Mouse (Mus musculus) spleen, adult 2 months (tissue): ENCODE measurements around the gene Spata17.

Experiments used
- CTCF ChIP-seq: fragments of 200-500 bp; IDR thresholded peaks from 2 replicates; pipeline ENCODE4 v1.5.1; 2011; ENCODE audit warnings: mild to moderate bottlenecking, inconsistent platforms; ENCODE audit not compliant: insufficient read depth, insufficient read length, insufficient replicate concordance; ENCODE audit errors: extremely low read depth
- POLR2A ChIP-seq: fragments of 200-500 bp; IDR thresholded peaks from 2 replicates; pipeline ENCODE4 v1.6.1; 2011; ENCODE audit warnings: low read depth, low read length, inconsistent platforms

DNA sequence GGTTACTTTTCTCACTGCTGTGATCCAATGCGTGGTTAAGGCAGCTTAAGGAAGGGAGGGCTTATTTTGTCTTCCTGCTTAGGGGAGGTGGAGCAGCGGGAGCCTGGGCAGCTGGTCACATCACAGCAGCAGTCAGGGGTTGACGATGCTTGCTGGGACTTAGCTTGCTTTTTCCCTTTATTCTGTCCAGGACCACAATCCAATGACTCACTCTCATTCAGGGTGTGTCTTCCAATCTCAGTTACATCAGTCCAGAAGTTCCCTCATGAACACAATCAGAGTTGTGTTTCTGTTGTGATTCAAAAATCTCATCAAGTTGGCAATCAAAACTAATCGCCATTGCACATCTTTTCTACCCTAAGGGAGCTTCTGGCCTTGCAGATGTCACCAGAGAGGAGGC, 199.1 kb downstream of the Spata17 start:
- TF ChIP-seq POLR2A (no peak), CTCF (no peak)
